Mouse (Mus musculus): ENCODE results near the gene Tsks. TPM values are rescaled to one million over a fixed set of nuclear protein-coding genes. Genes with fewer than 3 reads are reported as not detected.

The Tsks gene
- polyA plus RNA-seq, 2 experiments = 0.05 to 0.07 TPM

DNA sequence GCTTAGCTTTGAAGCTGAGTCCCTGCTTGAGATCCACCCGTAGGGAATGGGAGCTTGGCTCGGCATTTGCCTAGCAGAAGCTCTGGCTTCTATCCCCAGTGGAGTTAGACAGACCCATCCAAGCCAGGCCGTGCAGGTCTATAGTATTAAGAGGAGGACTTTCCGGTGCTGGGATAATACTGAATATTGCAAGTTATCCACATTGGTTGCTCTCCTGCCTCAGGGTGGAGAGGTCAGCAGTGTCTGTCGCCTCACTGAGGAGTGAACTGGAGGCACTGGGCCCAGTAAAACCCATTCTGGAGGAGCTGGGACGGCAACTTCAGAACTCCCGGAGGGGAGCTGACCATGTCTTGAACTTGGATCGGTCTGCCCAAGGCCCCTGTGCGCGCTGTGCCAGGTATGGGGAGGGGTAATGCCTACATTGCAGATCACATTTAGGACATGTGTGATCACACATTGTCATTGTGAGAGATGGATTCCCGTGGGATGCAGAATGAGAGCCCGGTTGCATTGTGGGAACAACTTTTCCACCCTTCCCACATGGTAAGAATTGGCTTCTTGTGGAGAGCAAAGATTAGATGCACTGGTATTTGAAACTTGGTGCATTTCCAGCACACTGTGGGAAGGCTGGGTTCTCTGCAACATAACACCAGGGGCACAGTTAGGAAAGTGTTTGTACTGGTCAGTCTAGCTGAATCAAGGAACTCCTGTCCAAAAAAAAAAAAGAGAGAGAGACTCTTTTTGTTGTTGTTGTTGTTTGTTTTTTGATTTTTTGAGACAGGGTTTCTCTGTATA is 11.3 kb downstream of the Tsks start:
- no peak for DNase-seq (ENCODE audit: low read depth in 3 of 3, low spot score in 3 of 3)

DNA sequence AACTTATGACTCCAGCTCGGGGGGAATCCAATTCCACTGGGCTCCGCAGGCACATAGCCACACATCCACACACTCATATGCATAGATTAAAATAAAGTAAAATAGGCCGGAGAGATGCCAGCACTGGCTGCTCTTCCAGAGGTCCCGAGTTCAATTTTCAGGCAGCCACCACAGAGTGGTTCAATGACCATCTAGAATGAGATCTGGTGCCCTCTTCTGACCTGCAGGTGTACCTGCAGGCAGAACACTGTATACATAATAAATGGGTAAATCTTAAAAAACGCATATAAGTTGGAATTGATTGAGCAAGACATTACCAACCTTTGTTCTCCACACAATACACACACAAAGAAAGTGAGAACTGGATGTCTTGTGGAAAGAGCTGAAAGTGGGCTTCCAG is 12.6 kb downstream of the Tsks start:
- Histone ChIP-seq H3K36me3 (replicated peaks; ENCODE audit: control insufficient read depth, insufficient read depth, low read depth) (no peaks in the 10 kb centered on the region), H3K27ac (no peak overlapping the region), H3K27me3 (ENCODE audit: control insufficient read depth, insufficient read depth, low read length) (peaks cover 13% of the 10 kb centered on the region), H3K4me1 (replicated peaks; ENCODE audit: control insufficient read depth in 2 of 2, insufficient read depth in 2 of 2, low read length in 1 of 2) (peaks cover 12 to 14% of the 10 kb centered on the region in 2 experiments), H3K9ac (replicated peaks) (no peak overlapping the region), H3K4me3 (ENCODE audit: insufficient read depth in 1 of 2, low read depth in 2 of 2, low read length in 2 of 2) (no peak overlapping the region), H3K4me2 (ENCODE audit: low read depth) (no peak overlapping the region), H3K9me3 (ENCODE audit: control insufficient read depth, low read length) (no peaks in the 10 kb centered on the region)
- DNase-seq (ENCODE audit: low read depth in 3 of 3, low spot score in 3 of 3) = peak in 1 of 3 experiments; percentile 26
- ATAC-seq (ENCODE audit: insufficient read depth) = no peak
- TF ChIP-seq EP300 (IDR thresholded peaks at IDR 0.05; ENCODE audit: low read depth) = no peak
- TF ChIP-seq CTCF (IDR thresholded peaks at IDR 0.05; ENCODE audit: low read depth) = peak; percentile 72
- 36% methylated on average over 5 of the region's 5 CpGs for WGBS (ENCODE audit: insufficient replicate concordance)

More for the DNA sequence above, 11.3 kb downstream of the Tsks start:
- Histone ChIP-seq H3K4me2 (ENCODE audit: low read depth) (no peak overlapping the region), H3K27ac (no peak overlapping the region), H3K9me3 (ENCODE audit: control insufficient read depth, low read length) (no peaks in the 10 kb centered on the region), H3K4me1 (replicated peaks; ENCODE audit: control insufficient read depth in 2 of 2, insufficient read depth in 2 of 2, low read length in 1 of 2) (peaks cover 12 to 14% of the 10 kb centered on the region in 2 experiments), H3K9ac (replicated peaks) (no peak overlapping the region), H3K36me3 (replicated peaks; ENCODE audit: control insufficient read depth, insufficient read depth, low read depth) (no peaks in the 10 kb centered on the region), H3K27me3 (ENCODE audit: control insufficient read depth, insufficient read depth, low read length) (peaks cover 22% of the 10 kb centered on the region), H3K4me3 (ENCODE audit: insufficient read depth in 1 of 2, low read depth in 2 of 2, low read length in 2 of 2) (no peak overlapping the region)
- no peak for ATAC-seq (ENCODE audit: insufficient read depth)
- WGBS (ENCODE audit: insufficient replicate concordance) = 79% methylated on average over 12 of the region's 12 CpGs
- TF ChIP-seq CTCF (IDR thresholded peaks at IDR 0.05; ENCODE audit: low read depth) (no peak), EP300 (IDR thresholded peaks at IDR 0.05; ENCODE audit: low read depth) (no peak)

DNA sequence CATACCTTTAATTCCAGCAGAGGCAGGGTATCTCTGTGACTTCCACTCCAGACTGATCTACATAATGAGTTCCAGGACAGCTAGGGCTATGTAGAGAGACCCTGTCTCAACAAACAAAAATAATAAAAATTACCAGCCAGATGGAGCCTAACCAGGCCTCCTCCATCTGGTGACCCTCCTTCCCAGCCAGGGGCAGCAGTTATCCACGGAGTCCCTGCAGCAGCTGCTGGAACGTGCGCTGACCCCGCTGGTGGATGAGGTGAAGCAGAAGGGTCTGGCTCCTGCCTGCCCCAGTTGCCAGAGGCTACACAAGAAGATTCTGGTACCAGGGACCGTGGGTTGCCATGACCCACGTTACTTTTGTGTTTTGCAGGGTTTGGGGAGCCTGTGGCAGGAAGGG is 13.3 kb downstream of the Tsks start:
- Histone ChIP-seq H3K9ac (replicated peaks) (no peak overlapping the region), H3K27ac (no peak overlapping the region), H3K4me1 (replicated peaks; ENCODE audit: control insufficient read depth in 2 of 2, insufficient read depth in 2 of 2, low read length in 1 of 2) (peaks cover 12 to 14% of the 10 kb centered on the region in 2 experiments), H3K27me3 (ENCODE audit: control insufficient read depth, insufficient read depth, low read length) (peaks cover 6% of the 10 kb centered on the region), H3K4me2 (ENCODE audit: low read depth) (no peak overlapping the region), H3K36me3 (replicated peaks; ENCODE audit: control insufficient read depth, insufficient read depth, low read depth) (no peaks in the 10 kb centered on the region), H3K9me3 (ENCODE audit: control insufficient read depth, low read length) (no peaks in the 10 kb centered on the region), H3K4me3 (ENCODE audit: insufficient read depth in 1 of 2, low read depth in 2 of 2, low read length in 2 of 2) (no peak overlapping the region)
- ATAC-seq (ENCODE audit: insufficient read depth) (no peak), DNase-seq (ENCODE audit: low read depth in 3 of 3, low spot score in 3 of 3) (no peak)
- no peak for TF ChIP-seq CTCF (IDR thresholded peaks at IDR 0.05; ENCODE audit: low read depth)
- TF ChIP-seq EP300 (IDR thresholded peaks at IDR 0.05; ENCODE audit: low read depth) = no peak
- 59% methylated on average over 6 of the region's 6 CpGs for WGBS (ENCODE audit: insufficient replicate concordance)

DNA sequence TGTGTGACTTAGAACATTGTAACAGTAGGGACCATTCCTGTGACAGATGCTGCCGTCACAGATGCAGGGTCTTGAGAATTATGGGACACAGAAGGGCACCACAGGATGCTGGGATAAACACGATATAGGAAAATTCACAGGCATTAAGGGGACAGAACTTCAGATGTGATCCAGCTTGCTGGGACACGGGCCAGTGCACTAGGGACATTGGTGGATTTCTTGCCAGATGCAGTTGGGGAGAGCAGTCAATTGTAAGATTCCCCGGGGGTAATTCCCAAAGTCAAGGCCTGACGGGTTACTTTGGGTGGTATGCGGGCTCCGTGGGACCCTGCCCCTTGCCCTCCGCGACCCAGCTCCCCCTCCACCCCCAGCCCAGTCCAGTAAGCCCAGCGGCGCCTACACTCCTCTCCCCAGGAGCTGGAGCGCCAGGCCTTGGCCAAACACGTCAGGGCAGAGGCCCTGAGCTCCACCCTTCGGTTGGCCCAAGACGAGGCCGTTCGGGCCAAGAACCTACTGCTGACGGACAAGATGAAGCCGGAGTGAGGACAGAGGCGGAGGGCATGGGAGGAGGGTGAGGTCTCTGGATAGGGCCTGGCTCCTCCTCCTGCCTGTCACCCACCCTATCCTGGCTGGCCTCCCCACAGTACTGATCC is 14.3 kb downstream of the Tsks start:
- Histone ChIP-seq H3K4me3 (ENCODE audit: insufficient read depth in 1 of 2, low read depth in 2 of 2, low read length in 2 of 2) (no peak overlapping the region), H3K9ac (replicated peaks) (no peak overlapping the region), H3K27me3 (ENCODE audit: control insufficient read depth, insufficient read depth, low read length) (no peaks in the 10 kb centered on the region), H3K4me1 (replicated peaks; ENCODE audit: control insufficient read depth in 2 of 2, insufficient read depth in 2 of 2, low read length in 1 of 2) (peaks cover 3 to 7% of the 10 kb centered on the region in 2 experiments), H3K9me3 (ENCODE audit: control insufficient read depth, low read length) (no peaks in the 10 kb centered on the region), H3K27ac (no peak overlapping the region), H3K4me2 (ENCODE audit: low read depth) (no peak overlapping the region), H3K36me3 (replicated peaks; ENCODE audit: control insufficient read depth, insufficient read depth, low read depth) (no peaks in the 10 kb centered on the region)
- ATAC-seq (ENCODE audit: insufficient read depth) (no peak), DNase-seq (ENCODE audit: low read depth in 3 of 3, low spot score in 3 of 3) (no peak)
- TF ChIP-seq EP300 (IDR thresholded peaks at IDR 0.05; ENCODE audit: low read depth) (no peak), CTCF (IDR thresholded peaks at IDR 0.05; ENCODE audit: low read depth) (no peak)
- WGBS (ENCODE audit: insufficient replicate concordance) = 68% methylated on average over 20 of the region's 20 CpGs

DNA sequence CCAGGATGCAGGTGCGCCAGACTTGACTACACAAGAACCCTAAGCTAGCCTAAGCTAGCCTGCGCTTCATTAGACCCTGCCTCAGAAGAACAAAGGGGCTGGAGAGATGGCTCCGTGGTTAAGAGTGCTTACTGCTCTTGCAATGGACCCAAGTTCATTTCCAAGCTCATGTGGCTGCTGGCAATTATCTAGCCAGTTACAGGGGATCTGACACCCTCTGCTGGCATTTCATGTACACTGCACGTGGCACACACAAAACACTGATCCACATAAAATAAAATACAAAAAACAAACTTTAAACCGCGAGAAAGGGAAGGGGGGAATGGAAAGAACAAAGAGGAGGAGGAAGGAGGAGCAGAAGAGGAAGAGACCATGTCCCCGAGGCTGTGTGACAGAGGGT is 15.2 kb downstream of the Tsks start:
- Histone ChIP-seq H3K27ac (no peak overlapping the region), H3K36me3 (replicated peaks; ENCODE audit: control insufficient read depth, insufficient read depth, low read depth) (no peaks in the 10 kb centered on the region), H3K9me3 (ENCODE audit: control insufficient read depth, low read length) (no peaks in the 10 kb centered on the region), H3K4me1 (replicated peaks; ENCODE audit: control insufficient read depth in 2 of 2, insufficient read depth in 2 of 2, low read length in 1 of 2) (peaks cover 0 to 4% of the 10 kb centered on the region in 2 experiments; a peak in 3 of 4 replicates), H3K27me3 (ENCODE audit: control insufficient read depth, insufficient read depth, low read length) (no peaks in the 10 kb centered on the region), H3K9ac (replicated peaks) (no peak overlapping the region), H3K4me2 (ENCODE audit: low read depth) (no peak overlapping the region), H3K4me3 (ENCODE audit: insufficient read depth in 1 of 2, low read depth in 2 of 2, low read length in 2 of 2) (no peak overlapping the region)
- ATAC-seq (ENCODE audit: insufficient read depth) (no peak), DNase-seq (ENCODE audit: low read depth in 3 of 3, low spot score in 3 of 3) (peak in 1 of 3 experiments; percentile 27)
- WGBS (ENCODE audit: insufficient replicate concordance) = 29% methylated on average over 7 of the region's 7 CpGs
- TF ChIP-seq CTCF (IDR thresholded peaks at IDR 0.05; ENCODE audit: low read depth) (peak; percentile 80), EP300 (IDR thresholded peaks at IDR 0.05; ENCODE audit: low read depth) (no peak)

Data from liver, embryonic 14.5 days (tissue).